Mouse (Mus musculus): ENCODE measurements around the gene Kynu. TPM values are rescaled to one million over a fixed set of nuclear protein-coding genes. Genes with fewer than 3 reads are reported as not detected.

The Kynu gene
- polyA plus RNA-seq, 1 experiment from 2014 or later: 20.0 TPM

- H3K27ac ChIP-seq (ENCODE audit: low read depth): no peak overlapping the region
- H3K4me2 ChIP-seq (ENCODE audit: low read depth, low read length): no peak overlapping the region
- no peak for TF ChIP-seq EP300 (IDR thresholded peaks at IDR 0.05; ENCODE audit: low read depth)
- TF ChIP-seq CTCF (IDR thresholded peaks at IDR 0.05; ENCODE audit: low read depth): no peak
- ATAC-seq (peak; percentile 60; the same call in 1 of the 2 replicates), DNase-seq (no peak)
- no peak overlapping the region for H3K9ac ChIP-seq (replicated peaks)
- no peaks in the 10 kb centered on the region for H3K9me3 ChIP-seq (ENCODE audit: low read length)
- no peaks in the 10 kb centered on the region for H3K27me3 ChIP-seq (ENCODE audit: insufficient read depth, low read length)
- no peak overlapping the region for H3K4me3 ChIP-seq (ENCODE audit: low read depth, low read length)
- no peaks in the 10 kb centered on the region for H3K36me3 ChIP-seq (replicated peaks; ENCODE audit: insufficient read depth, low read length)
- WGBS (ENCODE audit: insufficient replicate concordance): 41% methylated on average over 1 of the region's 1 CpGs
- H3K4me1 ChIP-seq (ENCODE audit: insufficient read depth): 0 out of 2 replicates have a peak, but pooled peaks cover 2% of the 10 kb centered on the region
These were observed 8.7 kb upstream of the Kynu start for GRCm38 (mm10) chr2:43546448-43546847.

- Histone ChIP-seq H3K9me3 (ENCODE audit: low read length) (no peaks in the 10 kb centered on the region), H3K27ac (ENCODE audit: low read depth) (no peak overlapping the region), H3K36me3 (replicated peaks; ENCODE audit: insufficient read depth, low read length) (no peaks in the 10 kb centered on the region)
These were observed 913 bp upstream of the Kynu start for GRCm38 (mm10) chr2:43554216-43554615.

GRCm38 (mm10) chr2:43555889-43556285 lies 758 bp downstream of the Kynu start:
- ATAC-seq: peak; percentile 90
- H3K9me3 ChIP-seq (ENCODE audit: low read length): no peaks in the 10 kb centered on the region
- no peaks in the 10 kb centered on the region for H3K27me3 ChIP-seq (ENCODE audit: insufficient read depth, low read length)
- TF ChIP-seq EP300 (IDR thresholded peaks at IDR 0.05; ENCODE audit: low read depth): 0 out of 2 replicates have a peak, but pooled peaks have one; percentile 22
- no peak for TF ChIP-seq CTCF (IDR thresholded peaks at IDR 0.05; ENCODE audit: low read depth)
- H3K4me3 ChIP-seq (ENCODE audit: low read depth, low read length): peak overlapping the region; percentile 46
- DNase-seq: peak; percentile 16
- H3K36me3 ChIP-seq (replicated peaks; ENCODE audit: insufficient read depth, low read length): no peaks in the 10 kb centered on the region
- peak overlapping the region; percentile 64 for H3K4me2 ChIP-seq (ENCODE audit: low read depth, low read length)
- peak overlapping the region; percentile 84 for H3K27ac ChIP-seq (ENCODE audit: low read depth)
- WGBS (ENCODE audit: insufficient replicate concordance): 50% methylated on average over 4 of the region's 4 CpGs
- no peak overlapping the region; the same call in 1 of the 2 replicates for H3K9ac ChIP-seq (replicated peaks)
- peaks cover 10% of the 10 kb centered on the region; the same call in 1 of the 2 replicates for H3K4me1 ChIP-seq (ENCODE audit: insufficient read depth)

More at GRCm38 (mm10) chr2:43554216-43554615, 913 bp upstream of the Kynu start:
- Histone ChIP-seq H3K4me3 (ENCODE audit: low read depth, low read length) (no peak overlapping the region), H3K4me1 (ENCODE audit: insufficient read depth) (peaks cover 10% of the 10 kb centered on the region; the same call in 1 of the 2 replicates), H3K4me2 (ENCODE audit: low read depth, low read length) (no peak overlapping the region), H3K9ac (replicated peaks) (no peak overlapping the region), H3K27me3 (ENCODE audit: insufficient read depth, low read length) (no peaks in the 10 kb centered on the region)
- DNase-seq: no peak
- 80% methylated on average over 4 of the region's 4 CpGs for WGBS (ENCODE audit: insufficient replicate concordance)
- TF ChIP-seq CTCF (IDR thresholded peaks at IDR 0.05; ENCODE audit: low read depth) (no peak), EP300 (IDR thresholded peaks at IDR 0.05; ENCODE audit: low read depth) (no peak)
- ATAC-seq: no peak

- peak overlapping the region; percentile 54 for H3K4me2 ChIP-seq (ENCODE audit: low read depth, low read length)
- H3K27ac ChIP-seq (ENCODE audit: low read depth): no peak overlapping the region
- 73% methylated on average over 3 of the region's 3 CpGs for WGBS (ENCODE audit: insufficient replicate concordance)
- no peak for DNase-seq
- peak overlapping the region; percentile 46 for H3K4me3 ChIP-seq (ENCODE audit: low read depth, low read length)
- peaks cover 10% of the 10 kb centered on the region; the same call in 1 of the 2 replicates for H3K4me1 ChIP-seq (ENCODE audit: insufficient read depth)
- TF ChIP-seq EP300 (IDR thresholded peaks at IDR 0.05; ENCODE audit: low read depth) (no peak), CTCF (IDR thresholded peaks at IDR 0.05; ENCODE audit: low read depth) (no peak)
- no peaks in the 10 kb centered on the region for H3K9me3 ChIP-seq (ENCODE audit: low read length)
- H3K9ac ChIP-seq (replicated peaks): peak overlapping the region; percentile 27; the same call in 1 of the 2 replicates
- no peaks in the 10 kb centered on the region for H3K36me3 ChIP-seq (replicated peaks; ENCODE audit: insufficient read depth, low read length)
- ATAC-seq: no peak
- H3K27me3 ChIP-seq (ENCODE audit: insufficient read depth, low read length): no peaks in the 10 kb centered on the region
These were observed 1.9 kb downstream of the Kynu start for GRCm38 (mm10) chr2:43556985-43557384.

- Histone ChIP-seq H3K9ac (replicated peaks) (no peak overlapping the region), H3K27ac (ENCODE audit: low read depth) (no peak overlapping the region), H3K9me3 (ENCODE audit: low read length) (no peaks in the 10 kb centered on the region), H3K36me3 (replicated peaks; ENCODE audit: insufficient read depth, low read length) (no peaks in the 10 kb centered on the region), H3K4me2 (ENCODE audit: low read depth, low read length) (no peak overlapping the region), H3K27me3 (ENCODE audit: insufficient read depth, low read length) (no peaks in the 10 kb centered on the region), H3K4me1 (ENCODE audit: insufficient read depth) (peaks cover 6% of the 10 kb centered on the region; the same call in 1 of the 2 replicates), H3K4me3 (ENCODE audit: low read depth, low read length) (no peak overlapping the region)
- DNase-seq: no peak
- no peak for TF ChIP-seq EP300 (IDR thresholded peaks at IDR 0.05; ENCODE audit: low read depth)
- TF ChIP-seq CTCF (IDR thresholded peaks at IDR 0.05; ENCODE audit: low read depth): no peak
- ATAC-seq: no peak
- 38% methylated on average over 3 of the region's 3 CpGs for WGBS (ENCODE audit: insufficient replicate concordance)
These were observed 6.1 kb downstream of the Kynu start for GRCm38 (mm10) chr2:43561209-43561608.

GRCm38 (mm10) chr2:43562779-43563178 lies 7.7 kb downstream of the Kynu start:
- ATAC-seq: no peak
- H3K4me3 ChIP-seq (ENCODE audit: low read depth, low read length): no peak overlapping the region
- DNase-seq: no peak
- no peak overlapping the region for H3K9ac ChIP-seq (replicated peaks)
- peaks cover 3% of the 10 kb centered on the region; the same call in 1 of the 2 replicates for H3K4me1 ChIP-seq (ENCODE audit: insufficient read depth)
- no peaks in the 10 kb centered on the region for H3K9me3 ChIP-seq (ENCODE audit: low read length)
- WGBS (ENCODE audit: insufficient replicate concordance): 83% methylated on average over 9 of the region's 9 CpGs
- no peak overlapping the region for H3K4me2 ChIP-seq (ENCODE audit: low read depth, low read length)
- H3K36me3 ChIP-seq (replicated peaks; ENCODE audit: insufficient read depth, low read length): no peaks in the 10 kb centered on the region
- TF ChIP-seq CTCF (IDR thresholded peaks at IDR 0.05; ENCODE audit: low read depth) (no peak), EP300 (IDR thresholded peaks at IDR 0.05; ENCODE audit: low read depth) (no peak)
- no peaks in the 10 kb centered on the region for H3K27me3 ChIP-seq (ENCODE audit: insufficient read depth, low read length)
- no peak overlapping the region for H3K27ac ChIP-seq (ENCODE audit: low read depth)
